Mouse (Mus musculus): ENCODE measurements at regions not wholly inside any gene's neighbourhood (a gene's known extent, or its start where the extent isn't known, plus 50 kb on each side); places are given as distances from the start of the nearest gene placed in this dataset.

DNA sequence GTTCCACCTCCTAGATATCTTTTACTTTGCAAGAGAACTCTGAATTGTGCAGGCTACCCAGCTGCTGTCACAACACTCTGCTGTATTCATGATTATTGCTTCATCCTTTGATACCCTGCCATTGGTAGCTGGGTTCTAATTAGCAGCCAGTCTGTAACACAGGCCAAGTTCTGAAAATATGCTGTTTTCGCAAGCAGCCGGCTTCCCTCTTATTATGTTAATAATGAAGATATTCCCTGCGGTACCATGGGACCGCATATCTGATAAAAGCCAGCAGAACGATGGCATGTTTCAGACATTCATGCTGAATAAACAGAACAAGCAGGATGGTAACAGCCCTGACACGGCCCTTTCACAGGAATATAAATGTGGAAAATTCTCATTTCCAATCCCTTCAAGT, 235.6 kb downstream of the Galc start:
- no peaks in the 10 kb centered on the region for H3K36me3 ChIP-seq (ENCODE audit: control insufficient read depth, insufficient read depth, low read length, poor library complexity, severe bottlenecking)
- in situ Hi-C loops (cut with MboI; ENCODE audit: low sequenced_read_pairs in 2 of 2, unreplicated experiment in 2 of 2): no loop called here
- no peak overlapping the region for H3K27ac ChIP-seq (ENCODE audit: insufficient read depth, low read depth, low read length, poor library complexity, severe bottlenecking)
- no peaks in the 10 kb centered on the region for H3K4me1 ChIP-seq (ENCODE audit: control insufficient read depth in 2 of 2, insufficient read depth in 2 of 2, low read length in 2 of 2, poor library complexity in 1 of 2)
- H3K9ac ChIP-seq (ENCODE audit: insufficient read depth, low read depth, low read length, poor library complexity, severe bottlenecking): no peak overlapping the region
- no peak for DNase-seq (ENCODE audit: low read depth, low spot score)
- no peak overlapping the region for H3K4me3 ChIP-seq (ENCODE audit: insufficient read depth in 1 of 2, low read depth in 1 of 2, low read length in 2 of 2, poor library complexity in 1 of 2, severe bottlenecking in 1 of 2)
- H3K9me3 ChIP-seq (ENCODE audit: control insufficient read depth, insufficient read depth, low read depth, low read length): no peaks in the 10 kb centered on the region
- no peak for TF ChIP-seq ZNF384 (IDR thresholded peaks at IDR 0.05; ENCODE audit: low read depth, low read length)

DNA sequence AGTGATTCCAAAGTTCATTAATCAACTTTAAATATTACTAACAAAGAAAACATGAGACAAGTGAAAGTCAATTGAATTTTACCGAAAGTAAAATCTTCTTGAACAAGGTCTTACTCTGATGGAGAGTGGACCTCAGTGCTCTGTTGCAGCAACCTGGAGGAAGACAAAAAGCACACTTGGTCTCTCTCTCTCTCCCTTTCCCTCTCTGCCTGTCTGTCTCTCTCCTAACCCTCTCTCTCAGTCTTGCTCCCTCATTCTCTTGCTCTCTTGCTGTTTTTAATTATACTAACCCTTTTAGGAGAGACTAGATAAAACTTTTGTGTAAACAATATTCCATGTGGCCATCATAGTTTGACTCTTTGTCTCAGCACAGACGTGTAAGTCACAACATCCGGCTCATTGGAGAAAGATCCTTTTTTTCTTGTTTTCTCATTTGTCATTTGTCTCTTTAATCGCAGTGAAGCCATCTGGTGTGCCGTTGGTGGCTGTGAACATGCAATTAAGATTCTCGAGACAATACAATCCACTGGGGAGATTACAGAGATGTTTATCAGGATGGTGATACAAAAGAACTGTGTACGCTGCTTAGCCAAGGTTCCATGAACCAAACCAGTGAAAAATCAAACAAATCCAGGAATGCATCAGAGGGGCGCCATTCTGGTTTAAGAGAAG, 244.5 kb downstream of the Galc start:
- no peak for DNase-seq (ENCODE audit: low read depth, low spot score)
- H3K4me3 ChIP-seq (ENCODE audit: insufficient read depth in 1 of 2, low read depth in 1 of 2, low read length in 2 of 2, poor library complexity in 1 of 2, severe bottlenecking in 1 of 2): no peak overlapping the region
- in situ Hi-C loops (cut with MboI; ENCODE audit: low sequenced_read_pairs in 2 of 2, unreplicated experiment in 2 of 2): no loop called here
- no peak overlapping the region for H3K27ac ChIP-seq (ENCODE audit: insufficient read depth, low read depth, low read length, poor library complexity, severe bottlenecking)
- H3K36me3 ChIP-seq (ENCODE audit: control insufficient read depth, insufficient read depth, low read length, poor library complexity, severe bottlenecking): no peaks in the 10 kb centered on the region
- no peak for TF ChIP-seq HCFC1 (IDR thresholded peaks at IDR 0.05; ENCODE audit: borderline replicate concordance, insufficient read depth, low read length)
- no peak for TF ChIP-seq ZNF384 (IDR thresholded peaks at IDR 0.05; ENCODE audit: low read depth, low read length)
- no peak for TF ChIP-seq CHD2 (IDR thresholded peaks at IDR 0.05; ENCODE audit: low read depth, low read length)
- TF ChIP-seq ZC3H11A (IDR thresholded peaks at IDR 0.05; ENCODE audit: borderline replicate concordance, low read depth, low read length): no peak
- TF ChIP-seq MAFK (IDR thresholded peaks at IDR 0.05; ENCODE audit: insufficient read depth, low read depth, low read length): no peak
- H3K9me3 ChIP-seq (ENCODE audit: control insufficient read depth, insufficient read depth, low read depth, low read length): no peaks in the 10 kb centered on the region
- no peak overlapping the region for H3K9ac ChIP-seq (ENCODE audit: insufficient read depth, low read depth, low read length, poor library complexity, severe bottlenecking)
- H3K4me1 ChIP-seq (ENCODE audit: control insufficient read depth in 2 of 2, insufficient read depth in 2 of 2, low read length in 2 of 2, poor library complexity in 1 of 2): no peaks in the 10 kb centered on the region

DNA sequence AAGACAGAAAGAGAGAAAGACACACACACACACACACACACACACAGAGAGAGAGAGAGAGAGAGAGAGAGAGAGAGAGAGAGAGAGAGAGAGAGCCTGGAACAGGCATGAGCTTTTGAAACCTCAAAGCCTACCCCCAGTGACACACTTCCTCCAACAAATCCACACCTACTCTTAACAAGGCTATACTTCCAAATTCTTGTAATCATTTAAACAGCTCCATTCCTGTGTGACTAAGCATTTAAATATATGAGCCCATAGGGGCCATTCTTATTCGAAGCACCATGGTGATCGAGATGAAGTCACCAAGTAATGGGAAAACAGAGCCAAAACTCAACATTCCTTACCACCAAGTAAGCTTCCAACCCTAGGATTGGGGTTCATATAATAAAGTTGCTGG, 250.1 kb downstream of the Galc start:
- Histone ChIP-seq H3K4me3 (ENCODE audit: insufficient read depth in 1 of 2, low read depth in 1 of 2, low read length in 2 of 2, poor library complexity in 1 of 2, severe bottlenecking in 1 of 2) (no peak overlapping the region), H3K27ac (ENCODE audit: insufficient read depth, low read depth, low read length, poor library complexity, severe bottlenecking) (no peak overlapping the region), H3K9me3 (ENCODE audit: control insufficient read depth, insufficient read depth, low read depth, low read length) (no peaks in the 10 kb centered on the region), H3K9ac (ENCODE audit: insufficient read depth, low read depth, low read length, poor library complexity, severe bottlenecking) (no peak overlapping the region), H3K36me3 (ENCODE audit: control insufficient read depth, insufficient read depth, low read length, poor library complexity, severe bottlenecking) (no peaks in the 10 kb centered on the region), H3K4me1 (ENCODE audit: control insufficient read depth in 2 of 2, insufficient read depth in 2 of 2, low read length in 2 of 2, poor library complexity in 1 of 2) (no peaks in the 10 kb centered on the region)
- TF ChIP-seq HCFC1 (IDR thresholded peaks at IDR 0.05; ENCODE audit: borderline replicate concordance, insufficient read depth, low read length): no peak
- TF ChIP-seq ZC3H11A (IDR thresholded peaks at IDR 0.05; ENCODE audit: borderline replicate concordance, low read depth, low read length): no peak
- TF ChIP-seq ZNF384 (IDR thresholded peaks at IDR 0.05; ENCODE audit: low read depth, low read length): no peak
- no peak for TF ChIP-seq CHD2 (IDR thresholded peaks at IDR 0.05; ENCODE audit: low read depth, low read length)
- no peak for TF ChIP-seq MAFK (IDR thresholded peaks at IDR 0.05; ENCODE audit: insufficient read depth, low read depth, low read length)
- no peak for DNase-seq (ENCODE audit: low read depth, low spot score)
- in situ Hi-C loops (cut with MboI; ENCODE audit: low sequenced_read_pairs in 2 of 2, unreplicated experiment in 2 of 2): no loop called here

DNA sequence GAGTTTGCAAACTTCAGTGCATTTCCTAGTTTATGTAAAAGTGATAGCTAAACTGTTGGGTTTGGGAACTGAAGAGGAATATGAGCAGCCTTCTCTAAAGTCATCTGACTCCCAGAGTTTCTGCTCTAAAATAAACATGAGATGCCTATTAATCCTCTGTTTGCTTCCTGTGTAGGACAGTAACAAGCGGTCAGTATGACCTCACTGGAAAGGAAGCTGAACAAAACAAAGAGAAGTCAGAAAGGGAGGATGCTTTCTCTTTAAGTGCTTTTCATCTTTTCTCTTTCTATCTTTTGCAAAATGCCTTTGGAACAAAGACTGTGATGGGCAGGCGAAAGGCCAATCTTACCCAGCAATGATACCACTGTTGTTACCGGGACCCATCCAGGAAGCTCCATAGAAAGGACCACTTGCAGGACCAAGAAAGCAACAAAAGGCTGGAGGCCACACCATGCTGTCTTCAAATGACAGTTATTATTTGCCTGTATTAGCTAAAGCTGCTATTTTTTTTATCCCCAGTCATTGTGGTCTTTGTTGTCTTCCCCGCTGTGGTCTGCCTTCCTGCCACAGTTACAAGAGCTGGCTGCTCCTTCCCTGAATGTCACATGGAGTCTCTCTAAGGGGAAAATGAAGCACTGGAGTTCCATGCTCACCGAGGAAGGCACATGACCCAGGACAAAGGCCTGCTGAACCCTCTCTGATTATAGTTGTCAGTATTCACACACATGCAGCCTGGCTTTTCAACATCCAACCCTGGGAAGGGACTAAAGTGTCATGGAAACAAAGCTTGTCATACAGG, 253.4 kb downstream of the Galc start:
- H3K9ac ChIP-seq (ENCODE audit: insufficient read depth, low read depth, low read length, poor library complexity, severe bottlenecking): no peak overlapping the region
- no peaks in the 10 kb centered on the region for H3K9me3 ChIP-seq (ENCODE audit: control insufficient read depth, insufficient read depth, low read depth, low read length)
- no peak overlapping the region for H3K4me3 ChIP-seq (ENCODE audit: insufficient read depth in 1 of 2, low read depth in 1 of 2, low read length in 2 of 2, poor library complexity in 1 of 2, severe bottlenecking in 1 of 2)
- TF ChIP-seq ZNF384 (IDR thresholded peaks at IDR 0.05; ENCODE audit: low read depth, low read length): no peak
- no peak for TF ChIP-seq ZC3H11A (IDR thresholded peaks at IDR 0.05; ENCODE audit: borderline replicate concordance, low read depth, low read length)
- TF ChIP-seq CHD2 (IDR thresholded peaks at IDR 0.05; ENCODE audit: low read depth, low read length): no peak
- TF ChIP-seq MAFK (IDR thresholded peaks at IDR 0.05; ENCODE audit: insufficient read depth, low read depth, low read length): no peak
- no peaks in the 10 kb centered on the region for H3K4me1 ChIP-seq (ENCODE audit: control insufficient read depth in 2 of 2, insufficient read depth in 2 of 2, low read length in 2 of 2, poor library complexity in 1 of 2)
- in situ Hi-C loops (cut with MboI; ENCODE audit: low sequenced_read_pairs in 2 of 2, unreplicated experiment in 2 of 2): no loop called here
- H3K27ac ChIP-seq (ENCODE audit: insufficient read depth, low read depth, low read length, poor library complexity, severe bottlenecking): no peak overlapping the region
- no peak for DNase-seq (ENCODE audit: low read depth, low spot score)
- no peaks in the 10 kb centered on the region for H3K36me3 ChIP-seq (ENCODE audit: control insufficient read depth, insufficient read depth, low read length, poor library complexity, severe bottlenecking)
